Mouse (Mus musculus): ENCODE data around the gene Ncstn. TPM values are rescaled to one million over a fixed set of nuclear protein-coding genes. Genes with fewer than 3 reads are reported as not detected.

The Ncstn gene
- total RNA-seq, 1 experiment, result 40.5 TPM

- Histone ChIP-seq H3K9me3 (ENCODE audit: control insufficient read depth, insufficient read depth, low read depth, low read length) (no peaks in the 10 kb centered on the region), H3K36me3 (ENCODE audit: control insufficient read depth, insufficient read depth, low read length, poor library complexity, severe bottlenecking) (peaks cover 2% of the 10 kb centered on the region; the same call in 1 of the 2 replicates), H3K27ac (ENCODE audit: insufficient read depth, low read depth, low read length, poor library complexity, severe bottlenecking) (no peak overlapping the region), H3K9ac (ENCODE audit: insufficient read depth, low read depth, low read length, poor library complexity, severe bottlenecking) (no peak overlapping the region), H3K4me1 (ENCODE audit: control insufficient read depth in 2 of 2, insufficient read depth in 2 of 2, low read length in 2 of 2, poor library complexity in 1 of 2) (peaks cover 0 to 31% of the 10 kb centered on the region in 2 experiments; a peak in 2 of 4 replicates), H3K4me3 (ENCODE audit: insufficient read depth in 1 of 2, low read depth in 1 of 2, low read length in 2 of 2, poor library complexity in 1 of 2, severe bottlenecking in 1 of 2) (no peak overlapping the region)
- DNase-seq (ENCODE audit: low read depth, low spot score), result no peak
- TF ChIP-seq CHD2 (IDR thresholded peaks at IDR 0.05; ENCODE audit: low read depth, low read length), result no peak
- TF ChIP-seq HCFC1 (IDR thresholded peaks at IDR 0.05; ENCODE audit: borderline replicate concordance, insufficient read depth, low read length), result no peak
- TF ChIP-seq ZNF384 (IDR thresholded peaks at IDR 0.05; ENCODE audit: low read depth, low read length), result no peak
- TF ChIP-seq ZC3H11A (IDR thresholded peaks at IDR 0.05; ENCODE audit: borderline replicate concordance, low read depth, low read length), result no peak
- TF ChIP-seq MAFK (IDR thresholded peaks at IDR 0.05; ENCODE audit: insufficient read depth, low read depth, low read length), result no peak
- in situ Hi-C loops (cut with MboI; ENCODE audit: low sequenced_read_pairs in 2 of 2, unreplicated experiment in 2 of 2), result no loop called here
Observed at GRCm38 (mm10) chr1:172017517-172018070, 65.0 kb downstream of the Ncstn start.

DNA sequence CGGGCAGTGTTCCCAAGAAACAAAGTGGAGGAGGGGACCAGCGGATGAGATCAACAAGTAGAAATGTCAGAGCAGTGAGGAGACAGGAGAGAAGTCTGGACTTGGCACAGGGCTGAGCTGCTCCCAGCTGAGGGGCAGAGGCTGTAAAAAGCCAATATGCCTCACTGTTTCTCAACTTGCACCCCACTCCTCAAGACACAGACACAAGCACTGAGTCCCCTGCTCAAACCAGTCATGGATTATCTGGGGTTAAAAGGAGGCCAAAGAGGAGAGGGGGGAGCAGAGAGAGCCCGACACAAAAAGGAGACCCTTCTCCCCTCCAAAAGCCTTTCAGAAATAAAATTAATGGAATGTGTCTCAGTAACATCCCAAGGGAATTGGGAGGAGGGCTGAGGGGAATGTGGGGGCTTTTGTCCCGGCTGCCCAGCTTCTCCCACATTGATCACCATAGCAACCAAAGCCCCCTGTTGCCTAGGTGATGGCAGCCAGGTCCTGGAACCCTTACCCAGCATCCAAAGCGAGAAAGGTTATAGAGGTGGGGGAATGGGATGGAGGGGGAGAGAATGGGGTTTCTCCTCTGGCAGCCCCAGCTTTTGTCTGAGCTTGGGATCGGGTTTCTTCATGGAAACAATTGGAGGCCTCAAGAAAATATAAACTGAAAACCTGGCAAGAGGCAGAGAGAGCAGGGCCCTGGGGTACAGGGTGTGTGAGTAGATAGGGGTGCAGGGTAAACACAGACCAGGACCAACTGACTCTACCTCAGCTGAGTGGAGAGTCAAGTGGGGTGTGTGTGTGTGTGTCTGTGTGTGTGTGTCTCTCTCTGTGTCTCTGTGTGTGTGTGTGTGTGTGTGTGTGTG, 65.7 kb downstream of the Ncstn start:
- TF ChIP-seq ZC3H11A (IDR thresholded peaks at IDR 0.05; ENCODE audit: borderline replicate concordance, low read depth, low read length) (no peak), CHD2 (IDR thresholded peaks at IDR 0.05; ENCODE audit: low read depth, low read length) (no peak), HCFC1 (IDR thresholded peaks at IDR 0.05; ENCODE audit: borderline replicate concordance, insufficient read depth, low read length) (no peak), MAFK (IDR thresholded peaks at IDR 0.05; ENCODE audit: insufficient read depth, low read depth, low read length) (no peak)
- Histone ChIP-seq H3K27ac (ENCODE audit: insufficient read depth, low read depth, low read length, poor library complexity, severe bottlenecking) (no peak overlapping the region), H3K4me1 (ENCODE audit: control insufficient read depth in 2 of 2, insufficient read depth in 2 of 2, low read length in 2 of 2, poor library complexity in 1 of 2) (peaks cover 0 to 24% of the 10 kb centered on the region in 2 experiments; a peak in 2 of 4 replicates), H3K4me3 (ENCODE audit: insufficient read depth in 1 of 2, low read depth in 1 of 2, low read length in 2 of 2, poor library complexity in 1 of 2, severe bottlenecking in 1 of 2) (no peak overlapping the region), H3K36me3 (ENCODE audit: control insufficient read depth, insufficient read depth, low read length, poor library complexity, severe bottlenecking) (peaks cover 2% of the 10 kb centered on the region; the same call in 1 of the 2 replicates), H3K9ac (ENCODE audit: insufficient read depth, low read depth, low read length, poor library complexity, severe bottlenecking) (no peak overlapping the region), H3K9me3 (ENCODE audit: control insufficient read depth, insufficient read depth, low read depth, low read length) (no peaks in the 10 kb centered on the region)
- in situ Hi-C loops (cut with MboI; ENCODE audit: low sequenced_read_pairs in 2 of 2, unreplicated experiment in 2 of 2), result no loop called here
- DNase-seq (ENCODE audit: low read depth, low spot score), result no peak

GRCm38 (mm10) chr1:172016031-172016430, 66.6 kb downstream of the Ncstn start:
- TF ChIP-seq ZC3H11A (IDR thresholded peaks at IDR 0.05; ENCODE audit: borderline replicate concordance, low read depth, low read length) (no peak), CHD2 (IDR thresholded peaks at IDR 0.05; ENCODE audit: low read depth, low read length) (no peak), ZNF384 (IDR thresholded peaks at IDR 0.05; ENCODE audit: low read depth, low read length) (no peak), MAFK (IDR thresholded peaks at IDR 0.05; ENCODE audit: insufficient read depth, low read depth, low read length) (no peak), HCFC1 (IDR thresholded peaks at IDR 0.05; ENCODE audit: borderline replicate concordance, insufficient read depth, low read length) (no peak)
- Histone ChIP-seq H3K9ac (ENCODE audit: insufficient read depth, low read depth, low read length, poor library complexity, severe bottlenecking) (no peak overlapping the region), H3K4me3 (ENCODE audit: insufficient read depth in 1 of 2, low read depth in 1 of 2, low read length in 2 of 2, poor library complexity in 1 of 2, severe bottlenecking in 1 of 2) (no peak overlapping the region), H3K9me3 (ENCODE audit: control insufficient read depth, insufficient read depth, low read depth, low read length) (no peaks in the 10 kb centered on the region), H3K27ac (ENCODE audit: insufficient read depth, low read depth, low read length, poor library complexity, severe bottlenecking) (no peak overlapping the region), H3K4me1 (ENCODE audit: control insufficient read depth in 2 of 2, insufficient read depth in 2 of 2, low read length in 2 of 2, poor library complexity in 1 of 2) (peaks cover 0 to 24% of the 10 kb centered on the region in 2 experiments; a peak in 2 of 4 replicates), H3K36me3 (ENCODE audit: control insufficient read depth, insufficient read depth, low read length, poor library complexity, severe bottlenecking) (peaks cover 2% of the 10 kb centered on the region; the same call in 1 of the 2 replicates)
- in situ Hi-C loops (cut with MboI; ENCODE audit: low sequenced_read_pairs in 2 of 2, unreplicated experiment in 2 of 2), result no loop called here
- no peak for DNase-seq (ENCODE audit: low read depth, low spot score)

Other genes with a start within 250 kb of the Ncstn start
- 0.09 TPM in 1 of 2 replicates, not detected in the other for gene Cd84, start 243.1 kb downstream of the Ncstn start, total RNA-seq (2012; rRNA removed)
- gene Gm10521, start 187.1 kb downstream of the Ncstn start, total RNA-seq (2012; rRNA removed), result not detected in 2 replicates
- 0.31 TPM in 1 of 2 replicates, not detected in the other for gene Slamf6, start 165.3 kb downstream of the Ncstn start, total RNA-seq (2012; rRNA removed)
- gene Vangl2, start 54.4 kb downstream of the Ncstn start, total RNA-seq (2012; rRNA removed), result 25.3 and 46.0 TPM in 2 replicates
- not detected in 2 replicates for gene Nhlh1, start 25.2 kb downstream of the Ncstn start, total RNA-seq (2012; rRNA removed)
- 64.7 and 91.5 TPM in 2 replicates for gene Copa, start 266 bp downstream of the Ncstn start, total RNA-seq (2012; rRNA removed)
- gene Pex19, start 44.0 kb upstream of the Ncstn start, total RNA-seq (2012; rRNA removed), result 81.7 and 97.8 TPM in 2 replicates
- 58.0 and 61.9 TPM in 2 replicates for gene Dcaf8, start 65.3 kb upstream of the Ncstn start, total RNA-seq (2012; rRNA removed)
- gene Pea15a, start 124.0 kb upstream of the Ncstn start, total RNA-seq (2012; rRNA removed), result 13.3 and 21.3 TPM in 2 replicates
- gene Casq1, start 137.1 kb upstream of the Ncstn start, total RNA-seq (2012; rRNA removed), result 1.8 and 2.4 TPM in 2 replicates
- gene Atp1a4, start 175.6 kb upstream of the Ncstn start, total RNA-seq (2012; rRNA removed), result 1.5 and 2.2 TPM in 2 replicates
- gene Igsf8, start 178.8 kb upstream of the Ncstn start, total RNA-seq (2012; rRNA removed), result 43.5 and 108 TPM in 2 replicates
- gene Atp1a2, start 215.3 kb upstream of the Ncstn start, total RNA-seq (2012; rRNA removed), result 0.31 and 0.48 TPM in 2 replicates
- gene Kcnj9, start 246.5 kb upstream of the Ncstn start, total RNA-seq (2012; rRNA removed), result 1.2 and 1.7 TPM in 2 replicates

Measured in ES-E14 (cell line).